Mouse (Mus musculus) E14TG2a.4 (cell line): ENCODE results near the gene Golga4.

ENCODE experiments used
- CTCF ChIP-seq: conservative IDR thresholded peaks from 2 replicates; pipeline ENCODE4 v1.5.1; 2014; ENCODE audit warnings: low read length
- POU5F1 ChIP-seq: IDR thresholded peaks from 2 replicates; pipeline ENCODE4 v1.6.1; 2014; ENCODE audit warnings: low read length, borderline replicate concordance

GRCm38 (mm10) chr9:118618732-118619250 is 112.7 kb downstream of the Golga4 start:
- TF ChIP-seq CTCF (no peak), POU5F1 (no peak)
